Mouse (Mus musculus) 3134 (cell line): ENCODE results near the gene Cacng3.
A peak's percentile ranks its signal among the peaks of the same experiment; 100 is the strongest.

Experiments used
- DNase-seq: peaks from one replicate; pipeline ENCODE4 v3.0.0-alpha.2; 2011; ENCODE audit warnings: low spot score; ENCODE audit not compliant: insufficient read length; ENCODE audit errors: extremely low read depth

Cacng3 gene

DNA sequence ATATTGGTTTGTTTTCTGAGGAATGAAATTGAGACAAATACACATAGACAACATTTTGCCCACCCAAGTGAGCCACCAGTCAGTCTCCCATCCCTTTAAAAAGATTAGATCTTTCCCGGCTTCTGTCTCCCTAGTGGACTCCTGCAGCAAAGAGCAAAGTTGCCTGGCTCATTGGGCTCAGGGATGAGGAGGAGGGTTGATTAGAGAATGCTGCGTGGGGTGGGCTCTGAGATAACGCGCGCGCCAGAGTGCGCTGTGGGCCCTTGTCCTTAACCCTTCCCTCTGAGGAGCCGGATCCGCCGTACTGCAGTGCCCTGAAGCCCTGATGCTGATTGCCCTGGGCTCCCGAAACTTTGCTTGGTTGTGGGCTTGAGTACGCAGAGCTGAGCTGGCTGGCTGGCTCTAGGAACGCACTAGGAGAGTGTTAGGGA lies at the start of gene Cacng3:
Cacng3 (plus strand) TSS at position 51 of the 431 bp plus-strand sequence.
- no peak for DNase-seq

DNA sequence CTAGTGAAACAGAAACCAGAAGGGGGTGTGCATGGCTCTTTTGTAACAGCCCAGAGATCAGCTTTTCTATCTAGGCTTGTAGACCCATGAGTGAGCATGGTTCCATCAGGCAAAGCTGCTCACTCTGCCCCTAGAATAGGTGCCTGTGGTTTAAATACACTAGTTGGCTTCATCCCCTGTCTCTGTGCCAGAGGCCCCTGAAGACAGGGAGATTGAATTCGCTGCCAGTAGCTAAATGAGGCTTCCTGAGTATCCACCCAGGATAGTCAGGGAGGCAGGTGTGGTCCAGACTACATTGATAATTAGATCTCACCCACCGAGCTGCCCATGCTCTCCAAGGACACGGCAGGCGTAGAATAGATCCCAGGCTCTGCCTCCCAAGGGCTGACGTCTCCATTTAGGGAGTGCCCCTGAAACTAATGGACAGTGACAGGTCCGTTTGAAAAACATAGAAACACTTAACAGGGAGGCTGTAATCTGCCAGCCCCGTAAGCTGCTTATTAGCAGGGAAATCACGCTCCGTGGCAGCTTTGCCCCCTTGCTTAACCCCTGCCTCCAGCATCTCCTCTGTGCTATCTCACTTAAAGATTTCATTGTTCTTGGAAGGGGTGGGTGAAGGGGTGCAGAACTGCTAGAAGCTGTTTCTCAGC lies 48.0 kb upstream of the Cacng3 start:
- DNase-seq, result no peak

DNA sequence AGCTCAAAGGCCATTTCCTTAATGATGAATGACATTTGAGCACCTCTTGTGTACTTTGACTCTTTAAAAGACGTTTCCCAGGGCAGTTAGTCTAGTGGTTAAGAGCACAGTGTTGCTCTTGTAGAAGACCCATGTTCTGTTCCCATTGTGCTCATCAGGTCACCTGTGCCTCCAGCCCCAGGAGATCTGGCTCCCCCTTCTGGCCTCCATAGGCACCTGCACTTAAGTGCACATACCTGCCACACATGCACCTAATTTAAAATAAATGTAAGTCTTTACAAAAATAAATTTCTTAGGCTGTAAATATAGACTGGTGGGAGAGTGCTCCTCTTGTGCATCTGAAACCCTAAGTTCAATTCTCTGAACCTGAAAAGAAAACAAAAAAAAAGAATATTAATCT lies 46.5 kb upstream of the Cacng3 start:
- no peak for DNase-seq

DNA sequence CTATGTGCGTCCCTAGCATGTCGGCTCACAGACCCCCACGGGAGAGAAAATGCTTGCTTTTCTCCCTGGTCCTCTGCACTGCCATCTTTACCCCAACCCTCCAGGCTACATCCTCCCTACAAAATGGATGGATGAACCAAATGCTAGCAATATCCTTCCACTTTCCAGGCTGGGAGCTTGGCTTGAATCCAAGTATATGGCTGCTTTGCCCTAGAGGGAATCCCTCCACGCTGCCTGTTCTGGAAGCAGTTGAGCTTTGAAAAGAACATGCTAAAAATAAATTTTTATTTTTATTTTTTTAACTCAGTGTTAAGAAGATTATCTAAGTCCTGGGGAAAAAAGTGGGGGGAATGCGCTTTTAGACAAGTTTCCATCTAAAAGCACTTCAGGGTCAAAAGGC lies 42.2 kb upstream of the Cacng3 start:
- no peak for DNase-seq

DNA sequence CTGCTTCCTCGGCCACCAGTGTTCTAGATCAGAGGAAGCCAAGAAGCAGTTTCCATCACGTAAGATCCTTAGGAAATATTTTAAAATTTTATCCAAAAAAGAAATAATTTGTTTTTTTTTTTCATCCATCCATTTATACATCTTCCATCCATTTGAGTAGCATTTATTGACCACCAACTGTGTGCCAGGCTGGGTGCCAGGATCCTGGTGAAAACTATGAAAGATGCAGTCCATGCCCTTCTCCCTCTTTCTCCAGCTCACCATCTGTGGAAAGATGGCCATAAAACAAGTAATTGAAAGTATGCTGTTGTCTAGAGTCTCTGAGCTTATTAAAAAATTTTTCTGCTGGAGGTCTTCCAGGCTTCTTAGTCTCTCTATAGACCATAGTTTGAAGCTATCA lies 39.9 kb upstream of the Cacng3 start:
- no peak for DNase-seq

DNA sequence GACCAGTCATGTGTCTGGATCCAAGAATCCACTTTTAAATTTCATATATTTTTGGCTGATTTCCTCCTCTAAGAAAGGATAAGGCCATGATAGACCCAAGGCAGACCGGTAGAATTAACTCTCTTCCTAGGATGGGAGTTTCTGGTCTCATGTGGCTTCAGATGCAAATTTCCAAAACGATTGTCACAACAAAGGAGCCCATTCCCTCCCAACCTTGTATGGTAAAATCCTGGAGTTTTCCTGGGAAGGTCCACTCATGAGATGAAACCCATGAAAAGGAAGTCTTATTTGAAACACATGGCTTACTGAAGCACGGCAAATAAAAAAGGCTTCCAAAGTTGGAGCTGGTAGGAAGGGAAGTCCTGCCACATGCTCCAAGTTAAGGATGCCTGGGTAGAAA lies 39.1 kb upstream of the Cacng3 start:
- no peak for DNase-seq

DNA sequence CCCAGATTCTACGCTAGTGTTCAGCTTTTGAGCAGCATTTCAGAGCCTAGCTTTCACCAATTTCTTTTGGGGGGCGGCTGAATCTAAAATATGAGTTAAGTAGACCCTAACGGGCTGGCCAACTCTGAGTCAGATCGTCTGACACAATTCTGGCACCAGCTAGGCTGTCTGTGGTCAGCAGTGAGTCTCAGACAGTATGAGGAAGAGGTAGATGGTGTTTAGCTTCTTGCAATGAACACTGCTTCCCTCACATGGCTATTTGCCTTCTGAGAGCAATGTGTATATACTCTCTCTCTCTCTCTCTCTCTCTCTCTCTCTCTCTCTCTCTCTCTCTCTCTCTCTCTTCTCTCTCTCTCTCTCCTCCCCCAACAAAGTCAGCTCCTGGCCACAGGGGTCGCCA lies 37.3 kb upstream of the Cacng3 start:
- DNase-seq, result peak; percentile 27

DNA sequence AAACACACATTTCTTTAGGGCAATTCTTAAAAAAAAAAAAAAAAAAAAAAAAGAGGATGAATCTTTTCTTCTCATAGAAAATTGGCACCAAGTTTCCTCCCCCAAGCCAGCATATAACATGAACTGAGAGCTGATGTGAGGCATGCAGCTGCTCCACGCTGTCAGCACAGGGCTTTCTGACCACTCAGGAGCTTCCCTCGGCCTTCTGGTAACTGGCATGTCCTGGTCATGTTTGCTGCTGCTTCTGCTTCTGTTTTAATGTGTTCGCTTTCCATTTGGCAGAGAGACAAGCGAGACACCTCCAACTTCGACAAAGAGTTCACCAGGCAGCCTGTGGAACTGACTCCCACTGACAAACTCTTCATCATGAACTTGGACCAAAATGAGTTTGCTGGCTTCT lies 36.8 kb upstream of the Cacng3 start:
- no peak for DNase-seq

DNA sequence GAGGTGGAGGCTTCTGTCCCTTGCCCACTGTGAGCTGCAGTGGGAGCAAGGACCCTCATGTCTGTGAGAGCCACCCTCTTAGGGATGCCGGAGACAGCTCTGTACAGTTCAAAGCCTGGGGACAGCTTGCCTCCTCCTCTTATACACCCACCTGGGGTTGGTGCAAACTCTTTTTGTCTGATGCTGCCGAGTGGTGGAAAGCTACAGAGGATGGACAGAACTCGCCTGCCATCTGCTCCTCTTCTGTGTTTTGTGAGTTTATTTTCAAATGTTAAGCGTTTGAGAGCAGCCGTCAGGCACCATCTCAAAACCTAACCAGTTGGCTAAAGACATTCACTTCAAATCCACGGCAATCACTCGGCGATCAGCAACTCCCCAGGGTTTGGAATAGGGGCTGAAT lies 26.6 kb upstream of the Cacng3 start:
- DNase-seq, result no peak

DNA sequence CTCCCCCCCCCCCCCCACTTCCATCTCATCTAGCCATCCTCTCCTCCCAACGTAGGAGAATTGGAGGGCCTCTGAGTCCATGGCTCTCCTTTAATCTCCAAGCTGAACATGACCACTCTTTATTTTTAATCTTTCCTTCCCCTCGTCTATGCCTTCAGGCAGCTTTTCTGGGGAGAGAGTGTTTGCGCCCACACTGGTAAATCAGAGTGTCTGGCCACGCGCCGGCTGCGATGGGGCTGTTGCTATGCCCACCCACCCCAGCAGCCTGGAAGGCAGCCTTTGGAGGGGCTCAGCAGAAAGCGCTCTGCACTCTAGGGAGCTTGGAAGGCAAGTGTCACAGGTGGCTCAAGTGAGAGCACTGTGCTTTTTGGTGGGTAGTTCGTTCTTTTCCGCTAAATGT lies 21.0 kb upstream of the Cacng3 start:
- no peak for DNase-seq

DNA sequence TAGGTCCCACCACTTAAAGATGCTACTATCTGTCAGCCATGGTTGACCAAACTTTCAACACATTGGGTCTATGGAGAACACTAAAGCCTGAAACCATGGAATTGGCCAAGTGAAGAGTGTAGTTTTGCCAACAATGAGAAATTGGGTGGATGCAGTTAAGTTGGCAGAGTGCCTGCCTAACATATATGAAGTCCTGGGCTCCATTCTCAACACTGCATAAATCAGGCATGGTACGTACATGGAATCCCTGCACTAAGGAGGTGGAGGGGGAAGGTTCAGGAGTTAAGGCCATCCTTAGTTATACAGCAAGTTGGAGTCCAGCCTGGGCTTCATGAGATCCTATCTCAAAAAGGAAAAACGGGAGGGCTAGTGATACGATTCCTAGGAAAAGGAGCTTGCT lies 17.8 kb upstream of the Cacng3 start:
- no peak for DNase-seq

DNA sequence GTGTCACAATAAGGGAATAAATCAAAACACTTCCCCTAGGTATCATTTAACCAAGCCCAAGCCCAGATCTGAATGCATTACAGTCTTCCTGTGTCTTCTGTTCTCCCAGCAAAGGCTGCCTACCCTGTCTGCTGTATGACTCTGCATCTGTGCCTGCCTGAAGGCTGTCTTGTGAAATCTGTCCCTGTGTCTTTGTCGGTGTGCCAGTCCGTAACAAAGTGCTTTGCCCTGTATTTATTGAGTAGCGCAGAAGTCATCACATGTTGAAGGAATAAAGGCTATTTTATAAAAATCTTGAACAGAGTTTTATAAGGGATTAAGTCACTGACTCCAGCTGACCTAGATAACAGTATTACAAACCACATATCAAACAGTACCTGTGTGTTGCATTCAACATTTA lies 13.6 kb upstream of the Cacng3 start:
- no peak for DNase-seq

DNA sequence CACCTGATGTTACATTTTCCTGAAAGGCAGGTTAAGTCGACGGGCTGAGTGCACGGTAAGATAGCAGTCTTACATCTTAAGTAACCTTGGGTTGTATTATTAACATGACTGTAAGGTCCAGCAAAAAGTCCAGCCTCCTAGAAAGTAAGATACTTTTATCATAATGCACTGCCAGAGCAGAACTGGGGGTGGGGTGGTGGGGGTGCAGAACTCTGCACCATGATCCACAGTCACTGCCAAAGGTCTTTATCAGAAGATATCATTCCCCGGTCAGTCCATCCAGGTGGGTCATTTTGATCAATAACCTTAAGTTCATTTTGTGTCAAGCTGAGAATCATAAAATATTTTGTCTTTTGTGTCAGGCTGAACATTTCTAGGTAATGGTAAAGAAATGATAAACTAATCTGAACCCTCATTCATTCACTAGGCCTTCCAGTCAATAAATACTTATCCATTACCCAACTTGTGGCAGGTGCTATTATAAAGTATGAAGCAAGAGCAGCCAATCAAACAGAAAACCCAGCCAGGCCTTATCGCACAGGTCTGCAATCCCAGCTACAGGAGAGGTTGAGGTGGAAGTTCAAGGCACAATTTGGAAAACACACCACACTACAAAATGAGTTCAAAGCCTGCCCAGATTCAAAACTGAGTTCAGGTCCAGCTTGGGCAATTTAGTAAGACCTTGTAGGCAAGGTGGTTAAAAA lies 12.7 kb upstream of the Cacng3 start:
- no peak for DNase-seq

DNA sequence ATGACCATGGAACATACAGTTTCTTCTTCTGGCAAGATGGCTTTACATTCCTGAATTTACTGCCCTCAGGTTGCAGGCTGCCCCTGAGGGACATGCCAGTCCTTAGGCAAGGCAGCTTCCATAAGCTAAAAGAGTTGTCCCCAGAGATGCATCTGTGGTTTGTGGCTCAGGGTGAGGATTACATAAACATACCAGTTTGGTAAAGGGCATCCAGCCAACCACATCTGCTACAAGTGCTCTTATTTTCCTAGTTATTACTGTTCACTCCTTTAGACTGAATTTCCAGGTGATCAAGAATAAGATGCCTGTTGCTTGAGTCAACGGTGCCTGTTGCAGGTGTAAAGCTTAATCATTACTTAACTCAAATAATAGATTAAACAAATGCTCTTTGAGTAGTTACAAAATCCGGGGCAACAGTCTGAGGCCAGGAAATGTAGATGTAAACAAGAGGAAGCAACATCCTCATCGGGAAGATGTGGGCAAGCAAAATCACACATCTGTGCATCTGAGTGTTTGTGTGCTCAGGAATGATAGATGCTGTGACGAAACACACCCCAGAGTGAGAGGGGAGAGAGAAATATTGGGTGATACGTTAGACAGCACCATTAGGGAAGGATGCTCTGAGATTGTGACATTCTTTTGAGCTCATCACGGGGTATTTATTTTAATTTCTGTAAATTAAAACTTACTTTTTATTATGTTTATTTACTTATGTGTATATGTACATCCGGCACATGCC lies 4.8 kb upstream of the Cacng3 start:
- DNase-seq, result peak; percentile 30

DNA sequence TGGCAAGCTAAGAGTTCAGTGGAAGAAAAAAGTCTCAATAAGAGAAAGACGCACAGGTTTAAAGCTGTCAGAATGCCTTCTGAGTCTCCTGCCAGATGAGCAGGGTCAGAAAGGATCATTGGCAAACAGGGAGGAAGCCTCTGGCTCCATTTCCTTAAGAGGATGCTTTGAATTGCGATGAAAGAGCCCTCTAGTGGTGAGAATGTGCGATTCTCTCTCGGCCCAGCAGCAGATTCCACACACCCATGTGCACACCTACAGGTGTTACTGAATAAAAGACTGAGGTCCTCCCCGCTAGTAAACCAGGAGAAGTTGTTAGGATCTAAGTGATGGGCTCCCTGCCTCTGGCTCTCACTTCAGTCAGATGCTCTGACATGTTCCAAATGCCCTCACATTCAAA lies 2.4 kb upstream of the Cacng3 start:
- DNase-seq, result no peak

DNA sequence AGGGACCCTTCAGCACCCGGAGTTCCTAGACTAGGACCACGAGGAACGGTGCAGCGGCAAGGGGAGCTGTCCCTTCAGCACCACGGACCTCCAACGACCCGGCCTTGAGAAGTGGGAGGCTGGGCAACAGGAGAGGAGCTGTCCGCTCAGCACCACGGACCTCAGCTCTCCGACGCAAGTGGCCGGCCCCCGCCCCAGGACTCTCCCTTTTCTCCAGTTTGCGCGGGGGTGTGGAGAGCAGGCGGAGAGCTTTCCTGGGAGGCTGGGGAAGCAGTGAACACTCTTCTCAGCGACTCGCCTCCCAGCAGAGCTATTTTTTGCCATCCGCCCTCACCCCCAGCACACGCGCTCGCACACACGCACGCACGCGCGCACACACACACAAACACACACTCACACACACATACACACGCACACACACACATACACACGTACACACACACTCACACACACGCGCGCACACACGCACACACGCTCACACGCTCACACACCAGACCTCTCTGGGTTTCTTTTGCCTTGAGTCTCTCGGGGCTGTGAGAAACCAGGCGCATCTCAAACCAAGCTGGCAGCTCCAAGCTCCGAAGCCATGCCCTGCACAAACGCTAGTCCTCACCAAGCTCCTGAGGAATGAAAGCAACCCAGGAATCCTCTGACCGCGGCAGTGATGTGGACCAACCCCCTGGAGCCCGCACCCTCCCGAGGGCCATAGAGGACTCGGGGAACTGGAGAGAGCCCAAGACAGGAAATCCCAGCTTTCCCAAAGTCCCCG lies 765 bp downstream of the Cacng3 start:
- peak; percentile 14 for DNase-seq

DNA sequence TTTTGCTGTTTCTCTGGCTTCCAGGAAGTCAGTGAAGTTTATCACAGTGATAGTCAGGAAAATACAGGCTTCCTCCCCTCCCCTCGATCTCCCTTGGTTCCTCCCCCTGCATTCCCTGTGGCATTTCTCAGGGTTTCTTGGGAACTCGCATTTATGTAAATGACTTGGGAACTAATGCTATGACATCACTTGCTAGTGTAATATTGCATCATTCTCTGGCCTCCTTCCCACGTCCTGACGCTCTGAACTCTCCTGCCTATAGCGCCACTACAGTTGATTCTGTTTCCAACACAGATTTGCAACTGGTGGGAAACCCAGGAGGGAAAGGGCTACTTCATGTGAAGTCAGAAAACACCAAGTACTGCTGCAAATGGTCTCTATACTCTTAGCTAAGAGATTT lies 2.7 kb downstream of the Cacng3 start:
- no peak for DNase-seq

DNA sequence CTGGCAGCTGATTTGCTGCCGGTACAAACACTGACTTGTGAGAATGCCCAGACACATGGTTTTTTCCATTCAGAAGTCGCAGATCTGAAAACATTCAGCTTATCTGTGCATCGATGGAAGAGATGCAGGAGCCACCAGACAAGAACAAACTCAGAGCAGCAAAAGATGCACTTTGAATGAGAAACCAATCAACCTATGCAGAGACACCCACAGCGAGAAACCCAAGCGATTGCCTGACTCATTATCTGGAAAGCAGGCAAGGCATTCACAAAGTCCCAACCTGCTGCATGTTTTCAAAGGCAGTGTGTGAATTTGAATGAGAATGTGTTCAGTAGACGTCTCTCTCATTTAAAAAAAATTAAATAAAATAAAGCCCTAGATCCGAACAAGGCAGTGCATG lies 4.9 kb downstream of the Cacng3 start:
- DNase-seq, result no peak

DNA sequence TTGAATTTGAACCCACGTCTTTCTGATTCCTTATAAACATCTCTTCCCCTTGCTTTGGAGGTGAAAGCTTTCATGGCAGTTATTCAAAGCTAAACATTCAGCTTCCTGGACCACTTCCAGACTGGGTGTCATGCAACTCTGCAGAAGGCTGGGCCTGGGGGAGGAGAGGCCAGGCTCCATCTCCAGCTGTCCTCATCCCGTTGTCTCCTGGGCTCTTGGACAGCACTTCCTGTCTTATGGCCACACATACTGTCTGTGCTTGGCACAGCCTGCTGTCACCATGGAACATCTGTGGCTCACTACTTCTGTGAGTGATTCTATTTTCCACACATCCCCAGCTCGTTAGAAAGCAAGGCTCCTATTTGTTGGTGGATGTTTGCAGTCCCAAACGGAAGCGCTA lies 31.5 kb downstream of the Cacng3 start:
- no peak for DNase-seq

DNA sequence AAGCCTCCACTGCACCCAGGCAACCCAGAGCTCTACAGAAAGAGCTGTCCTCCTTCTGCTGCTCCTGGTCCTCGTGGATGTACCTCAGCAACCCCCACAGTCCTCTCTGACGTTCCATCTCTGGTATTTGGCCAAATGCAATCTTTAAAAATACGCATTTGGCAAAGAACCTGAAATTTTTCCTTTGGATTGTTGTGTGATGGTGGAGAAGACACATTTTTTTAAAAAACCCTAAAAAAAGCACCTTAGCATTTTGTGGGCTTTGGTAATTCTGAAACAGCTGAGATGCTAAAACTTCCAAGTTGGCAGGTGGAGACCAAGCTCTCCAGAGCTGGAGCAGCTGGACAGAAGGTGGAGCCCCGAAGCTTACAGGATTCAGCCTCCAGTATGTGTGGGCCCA lies 32.2 kb downstream of the Cacng3 start:
- no peak for DNase-seq

DNA sequence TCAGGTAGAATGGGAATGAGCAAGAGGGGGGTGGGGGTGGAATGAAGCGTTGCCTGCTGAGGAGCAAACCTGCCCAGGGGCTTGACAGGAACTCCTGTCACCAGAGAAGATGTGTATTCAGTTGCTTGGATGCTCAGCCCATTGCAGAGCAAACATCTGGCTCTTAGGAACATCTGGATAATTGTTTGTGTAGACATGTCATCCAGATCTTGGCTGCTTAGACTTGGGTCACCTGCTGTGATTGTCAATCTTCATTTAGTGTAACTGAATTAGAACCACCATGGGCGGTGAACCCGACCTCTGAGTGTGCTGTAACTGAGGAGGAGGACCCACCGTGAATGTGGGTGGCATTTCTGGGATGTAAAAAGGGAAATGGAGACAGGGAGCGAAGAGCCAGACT lies 36.4 kb downstream of the Cacng3 start:
- DNase-seq, result no peak
